Mouse (Mus musculus) kidney, postnatal 4 days (tissue): ENCODE measurements around the gene Sfta2.

ENCODE experiments used
- DNase-seq, 2 experiments: peaks; one replicate each; pipeline ENCODE4 v3.0.0; 2021; ENCODE audit warnings: mixed read lengths in 2 of 2

Sfta2 gene

DNA sequence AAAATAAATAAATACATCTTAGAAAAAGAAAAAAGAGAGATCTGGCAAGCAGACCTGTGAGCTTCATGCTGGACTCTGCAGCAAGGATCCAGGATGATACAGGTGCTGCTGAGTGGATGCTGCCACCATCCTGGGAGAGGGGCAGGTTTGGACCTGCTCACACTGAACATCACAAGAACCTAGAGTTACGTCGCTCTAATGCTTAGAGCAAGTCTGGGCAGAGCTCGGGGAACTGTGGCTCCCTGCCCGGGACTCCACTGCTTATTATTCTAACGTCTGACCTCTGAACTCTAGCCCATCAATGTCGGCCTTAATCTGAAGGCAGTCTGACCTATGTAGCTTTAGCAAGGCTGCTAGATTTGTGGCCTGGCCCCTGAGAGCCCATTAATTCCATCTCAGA, 79.2 kb downstream of the Sfta2 start:
- peak in 1 of 2 experiments; percentile 29 for DNase-seq

GRCm38 (mm10) chr17:35681986-35682385, 80.6 kb downstream of the Sfta2 start:
- no peak for DNase-seq

DNA sequence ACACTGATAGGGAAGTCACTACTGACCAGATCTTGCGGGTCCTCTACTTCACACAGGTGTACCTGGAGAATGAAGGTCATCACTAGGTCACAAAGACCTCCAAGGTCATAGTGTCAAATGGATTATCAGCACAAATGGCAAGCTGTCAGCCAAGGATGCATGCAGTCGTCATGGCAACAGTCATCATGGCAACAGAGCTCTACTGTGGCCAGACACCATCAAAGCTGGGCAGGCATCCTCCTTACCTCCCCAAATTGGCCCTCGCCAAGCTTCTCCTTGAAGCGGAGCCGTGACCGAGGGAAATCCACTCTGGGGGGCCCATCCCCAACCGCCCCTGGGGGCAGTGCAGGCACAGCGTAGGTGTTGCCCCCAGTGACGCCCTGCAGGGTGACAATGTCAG, 83.7 kb downstream of the Sfta2 start:
- no peak for DNase-seq

DNA sequence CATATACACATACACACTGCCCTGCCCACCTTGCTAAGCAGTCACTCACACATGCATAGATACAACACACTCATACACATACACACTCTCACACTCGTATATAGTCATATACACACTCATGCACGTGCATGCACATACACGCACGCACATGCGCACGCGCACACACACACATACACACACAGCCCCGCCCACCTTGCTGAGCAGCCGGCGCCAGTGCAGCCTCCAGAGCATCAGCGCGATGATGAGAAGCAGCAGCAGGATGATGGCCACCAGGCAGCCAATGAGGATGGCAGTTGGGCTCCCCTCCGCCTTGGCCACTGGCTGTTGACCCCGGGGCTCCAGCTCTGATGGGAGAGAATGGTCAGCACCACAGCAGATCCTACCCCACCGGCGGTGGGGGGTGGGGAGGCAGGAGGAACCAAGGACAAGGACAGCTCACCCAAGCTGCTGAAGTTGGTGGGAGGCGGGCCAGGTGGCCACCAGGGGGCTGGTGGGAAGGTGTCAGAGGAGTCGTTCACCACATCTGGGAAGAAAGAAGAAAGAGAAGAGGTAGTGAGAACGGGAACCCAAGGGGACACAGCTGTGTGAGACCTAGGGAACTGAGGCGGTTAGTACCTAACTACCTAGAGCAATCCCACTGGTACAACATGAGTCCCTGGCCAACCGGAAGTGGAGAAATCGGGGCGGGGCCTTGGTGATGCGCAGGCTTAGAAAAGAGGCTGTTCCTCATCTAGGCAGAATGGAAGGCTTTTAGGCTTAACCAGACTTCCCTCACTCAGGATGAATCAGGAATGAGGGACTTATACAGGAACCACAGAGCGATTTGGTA, 87.2 kb downstream of the Sfta2 start:
- DNase-seq, result peak in 1 of 2 experiments; percentile 33

GRCm38 (mm10) chr17:35689936-35690645, 88.7 kb downstream of the Sfta2 start:
- DNase-seq, result no peak

DNA sequence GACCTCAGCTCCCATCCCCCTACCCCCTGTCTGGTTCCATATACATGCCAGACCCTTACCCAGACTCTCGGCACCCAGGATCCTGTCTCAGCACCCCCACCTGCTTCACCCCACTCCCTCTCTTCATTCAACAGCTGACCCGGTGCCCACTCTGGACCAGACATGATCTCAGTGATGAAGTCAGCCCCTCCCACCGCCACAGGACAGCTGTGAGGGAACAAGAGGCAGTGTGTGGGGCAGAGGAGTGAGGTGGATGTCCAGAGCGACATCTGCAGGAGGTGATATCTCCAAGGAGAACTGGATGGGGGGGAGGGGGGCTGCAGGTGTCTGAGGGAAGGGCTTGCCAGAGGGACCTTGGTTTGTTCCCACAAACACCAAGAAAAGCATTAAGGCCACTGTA, 90.5 kb downstream of the Sfta2 start:
- DNase-seq, result no peak

DNA sequence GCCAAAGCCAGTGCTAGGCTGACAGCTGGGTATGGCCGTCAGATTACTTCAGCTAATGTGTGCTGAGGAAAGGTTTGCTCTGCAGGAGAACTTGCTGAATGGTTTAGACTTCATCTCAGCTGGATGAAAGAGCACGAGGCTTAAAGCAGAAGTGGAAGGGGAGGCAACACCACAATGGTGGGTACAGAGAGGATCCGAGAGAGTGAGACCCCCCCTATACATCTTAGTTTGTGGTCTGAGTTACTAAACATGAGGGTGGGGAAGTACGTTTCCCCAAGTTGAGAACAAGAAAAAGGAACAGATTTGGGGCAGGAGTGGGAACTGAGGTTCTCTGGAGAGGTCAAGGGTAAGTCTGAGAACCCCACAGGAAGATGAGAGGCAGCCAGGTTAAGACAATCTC, 91.0 kb downstream of the Sfta2 start:
- no peak for DNase-seq

DNA sequence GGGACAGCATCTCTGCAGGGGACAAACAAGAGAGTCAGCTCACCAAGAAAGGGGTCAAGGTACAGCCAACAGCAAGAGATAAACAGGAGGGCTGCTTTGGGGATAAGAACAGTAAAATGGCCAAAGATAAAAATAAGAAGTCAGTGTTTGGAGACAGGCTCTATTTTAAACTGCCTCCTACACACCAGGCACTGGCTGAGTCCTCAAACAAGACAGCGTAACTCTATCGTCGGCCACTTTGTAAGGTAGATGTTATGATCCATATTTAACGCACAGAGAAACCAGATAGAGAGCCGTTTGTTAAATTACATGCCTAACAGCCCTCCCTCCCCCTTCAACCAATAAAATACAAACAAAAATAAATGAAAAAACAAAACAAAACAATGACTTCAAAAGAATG, 92.6 kb downstream of the Sfta2 start:
- no peak for DNase-seq

- DNase-seq, result peak; percentile 81 to 84
These were observed 93.9 kb downstream of the Sfta2 start for GRCm38 (mm10) chr17:35695289-35695688.

- no peak for DNase-seq
These were observed 95.3 kb downstream of the Sfta2 start for GRCm38 (mm10) chr17:35696691-35697090.

GRCm38 (mm10) chr17:35697429-35697758, 96.0 kb downstream of the Sfta2 start:
- DNase-seq, result no peak

GRCm38 (mm10) chr17:35697759-35698500, 96.6 kb downstream of the Sfta2 start:
- DNase-seq, result peak; percentile 54 to 69

- no peak for DNase-seq
These were observed 97.1 kb downstream of the Sfta2 start for GRCm38 (mm10) chr17:35698501-35698883.

- DNase-seq, result peak; percentile 84 to 92
These were observed 98.6 kb downstream of the Sfta2 start for GRCm38 (mm10) chr17:35699919-35700318.
